Mouse (Mus musculus) kidney, embryonic 14.5 days (tissue): ENCODE data around the gene Tent5c. TPM values are rescaled to one million over a fixed set of nuclear protein-coding genes. Genes with fewer than 3 reads are reported as not detected.

ENCODE experiments used
- ATAC-seq: fragments of 200-750 bp; cut with Nextera tagmentation; 2 replicates; pipeline ENCODE4 v1.8.0; 2017; ENCODE audit warnings: moderate number of reproducible peaks, mild to moderate bottlenecking, moderate TSS enrichment, moderate library complexity; ENCODE audit not compliant: low FRiP score, low TSS enrichment
- H3K27ac ChIP-seq: fragments of 300-500 bp; sonication (generic); 2 replicates; pipeline ENCODE4 v1.5.1; 2014; ENCODE audit warnings: low read depth, mild to moderate bottlenecking, low read length, moderate library complexity, mixed read lengths
- H3K27me3 ChIP-seq: fragments of 300-500 bp; sonication (generic); 2 replicates; pipeline ENCODE4 v1.6.1; 2014; ENCODE audit warnings: mild to moderate bottlenecking, low read length; ENCODE audit not compliant: control insufficient read depth, insufficient read depth
- H3K36me3 ChIP-seq: fragments of 300-500 bp; sonication (generic); 2 replicates; pipeline ENCODE4 v1.6.1; 2014; ENCODE audit warnings: low read length, mixed read lengths; ENCODE audit not compliant: control insufficient read depth, insufficient read depth
- H3K4me1 ChIP-seq: fragments of 300-500 bp; sonication (generic); 2 replicates; pipeline ENCODE4 v1.6.1; 2014; ENCODE audit warnings: low read length, mixed read lengths; ENCODE audit not compliant: control insufficient read depth, insufficient read depth
- H3K4me2 ChIP-seq: fragments of 300-500 bp; sonication (generic); replicated peaks from 2 replicates; pipeline ENCODE4 v1.6.1; 2014; ENCODE audit warnings: low read depth, mild to moderate bottlenecking, low read length
- H3K4me3 ChIP-seq: fragments of 300-500 bp; sonication (generic); 2 replicates; pipeline ENCODE4 v1.5.1; 2014; ENCODE audit warnings: mild to moderate bottlenecking, low read length
- H3K9ac ChIP-seq: fragments of 300-500 bp; sonication (generic); 2 replicates; pipeline ENCODE4 v1.6.1; 2014; ENCODE audit warnings: low read depth, mild to moderate bottlenecking, low read length, moderate library complexity
- H3K9me3 ChIP-seq: fragments of 300-500 bp; sonication (generic); 2 replicates; pipeline ENCODE4 v1.6.1; 2016; ENCODE audit warnings: low read length; ENCODE audit not compliant: control insufficient read depth
- WGBS: fragments of 180-500 bp; shearing (Covaris S2); extraction: QIAGEN DNeasy Blood & Tissue Kit; methylation state at CpG from one replicate; pipeline ENCODE4 v1.1.7; 2014; 5-methylcytosine and 5-hydroxymethylcytosine counted together
- polyA plus RNA-seq: library from polyadenylated mRNA; unstranded; fragments of >200 nt; fragmentation: Nextera tagmentation; extraction: Ambion mirVana; gene quantifications from 2 replicates; pipeline ENCODE4 v1.2.1, GENCODE M21; 2014

Tent5c gene
- polyA plus RNA-seq, 1 experiment from 2014 or later, result 5.7 TPM

DNA sequence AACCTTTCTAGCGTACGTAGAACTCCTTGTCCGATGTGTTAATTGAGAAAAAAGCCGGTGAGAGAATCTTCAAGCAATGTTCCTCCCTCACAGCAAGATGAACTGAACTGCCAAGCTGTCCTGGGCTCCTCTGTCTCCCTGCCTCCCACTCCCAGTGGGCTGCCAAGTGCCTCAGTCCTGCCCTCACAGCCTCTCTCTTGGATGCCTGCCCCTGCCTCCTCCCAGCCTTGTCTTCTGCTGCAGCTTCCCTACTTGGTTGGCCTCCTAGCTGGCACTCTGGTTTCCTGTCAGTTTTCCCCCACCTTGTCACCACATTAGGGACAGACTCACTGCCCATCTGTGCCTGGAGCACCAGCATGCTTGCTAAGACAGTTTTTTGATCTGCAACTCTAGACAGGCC, 86.5 kb downstream of the Tent5c start:
- Histone ChIP-seq H3K4me2 (no peak overlapping the region), H3K4me1 (no peaks in the 10 kb centered on the region), H3K27ac (no peak overlapping the region), H3K9me3 (no peaks in the 10 kb centered on the region), H3K27me3 (no peaks in the 10 kb centered on the region), H3K36me3 (no peaks in the 10 kb centered on the region), H3K9ac (no peak overlapping the region), H3K4me3 (no peak overlapping the region)
- ATAC-seq, result no peak
- WGBS, result 74% methylated on average over 4 of the region's 4 CpGs

Other genes with a start within 250 kb of the Tent5c start
- 69.9 and 102 TPM in 2 replicates for gene Man1a2, start 196.2 kb upstream of the Tent5c start, polyA plus RNA-seq